Mouse (Mus musculus): Measurements from ENCODE around the gene Tnfrsf14. TPM values are rescaled to one million over a fixed set of nuclear protein-coding genes. Genes with fewer than 3 reads are reported as not detected.

The Tnfrsf14 gene
- total RNA-seq, 1 experiment from 2014 or later, result 5.9 TPM

DNA sequence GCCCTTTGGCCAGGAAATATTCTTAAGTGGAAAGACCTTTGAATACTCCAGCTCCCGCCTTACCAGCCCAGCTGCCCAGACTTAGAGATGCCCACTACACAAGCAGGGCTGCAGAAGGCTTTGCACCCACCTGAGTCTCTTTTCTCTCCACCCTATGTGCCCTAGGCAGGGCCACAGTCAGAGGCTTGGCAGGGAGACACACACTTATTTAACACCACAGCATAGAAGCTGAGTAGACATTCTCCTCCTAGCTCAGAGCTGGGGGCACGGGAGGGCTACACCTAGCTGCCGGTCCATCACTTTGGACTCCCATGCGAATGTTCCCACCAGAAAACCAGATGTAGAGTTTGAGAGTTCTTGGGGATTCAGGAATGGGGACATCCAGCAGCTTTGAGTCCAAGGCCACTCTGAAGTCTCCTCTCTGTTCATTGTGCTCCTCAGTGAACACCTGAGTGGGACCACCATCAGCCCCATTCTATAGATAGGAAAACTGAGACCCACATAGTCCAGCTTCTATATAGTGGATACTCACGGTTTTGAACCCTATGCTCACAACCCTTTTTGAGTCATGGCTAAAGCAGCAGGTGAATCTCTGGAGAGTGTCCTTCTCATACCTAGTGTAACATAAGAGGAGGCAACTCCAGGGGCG is 20.7 kb upstream of the Tnfrsf14 start:
- DNase-seq, result no peak

GRCm38 (mm10) chr4:154948066-154948939 is 19.9 kb upstream of the Tnfrsf14 start:
- DNase-seq, result no peak

DNA sequence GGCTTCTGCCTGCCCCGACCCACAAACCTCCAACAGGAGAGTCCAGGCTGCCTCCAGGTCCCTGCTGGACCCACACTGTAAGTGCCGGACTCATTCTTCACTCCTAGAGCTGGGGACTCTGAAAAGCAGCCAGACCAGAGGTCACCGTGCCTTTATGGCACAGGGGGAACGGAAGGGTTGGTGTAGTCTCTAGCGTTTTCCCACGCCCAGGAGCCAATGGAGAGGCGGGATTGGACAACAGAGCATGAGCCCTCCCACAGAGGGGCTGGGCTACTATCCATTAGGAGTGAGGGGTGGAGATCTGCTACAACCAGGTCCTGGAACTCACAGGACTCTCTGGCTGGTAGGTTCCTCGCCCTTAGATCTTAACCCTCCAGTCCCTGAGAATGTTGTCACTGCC is 18.0 kb upstream of the Tnfrsf14 start:
- DNase-seq, result peak; percentile 70

DNA sequence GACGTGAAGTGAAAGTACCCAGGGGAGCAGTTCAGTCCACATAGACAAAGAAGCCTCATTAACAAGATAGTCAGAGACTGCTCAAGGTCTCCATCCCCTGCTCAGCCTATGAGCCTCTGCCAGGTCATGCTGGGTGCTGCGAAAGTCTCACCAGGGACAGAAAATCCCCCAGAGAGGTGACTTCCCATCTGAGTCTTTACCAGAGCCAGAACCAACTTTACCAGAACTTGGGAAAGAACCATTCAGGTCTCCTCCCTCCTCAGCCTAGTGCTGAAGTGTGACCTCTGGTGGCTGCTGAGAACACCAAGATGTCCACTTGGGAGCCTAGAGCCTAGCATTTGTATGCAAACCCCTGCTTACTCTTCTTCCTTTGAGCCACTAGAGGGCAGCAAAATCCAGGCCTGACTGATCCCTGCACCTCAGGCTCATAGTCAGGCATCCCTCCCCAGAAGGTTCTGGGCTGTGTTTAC is 15.8 kb upstream of the Tnfrsf14 start:
- peak; percentile 49 for DNase-seq

DNA sequence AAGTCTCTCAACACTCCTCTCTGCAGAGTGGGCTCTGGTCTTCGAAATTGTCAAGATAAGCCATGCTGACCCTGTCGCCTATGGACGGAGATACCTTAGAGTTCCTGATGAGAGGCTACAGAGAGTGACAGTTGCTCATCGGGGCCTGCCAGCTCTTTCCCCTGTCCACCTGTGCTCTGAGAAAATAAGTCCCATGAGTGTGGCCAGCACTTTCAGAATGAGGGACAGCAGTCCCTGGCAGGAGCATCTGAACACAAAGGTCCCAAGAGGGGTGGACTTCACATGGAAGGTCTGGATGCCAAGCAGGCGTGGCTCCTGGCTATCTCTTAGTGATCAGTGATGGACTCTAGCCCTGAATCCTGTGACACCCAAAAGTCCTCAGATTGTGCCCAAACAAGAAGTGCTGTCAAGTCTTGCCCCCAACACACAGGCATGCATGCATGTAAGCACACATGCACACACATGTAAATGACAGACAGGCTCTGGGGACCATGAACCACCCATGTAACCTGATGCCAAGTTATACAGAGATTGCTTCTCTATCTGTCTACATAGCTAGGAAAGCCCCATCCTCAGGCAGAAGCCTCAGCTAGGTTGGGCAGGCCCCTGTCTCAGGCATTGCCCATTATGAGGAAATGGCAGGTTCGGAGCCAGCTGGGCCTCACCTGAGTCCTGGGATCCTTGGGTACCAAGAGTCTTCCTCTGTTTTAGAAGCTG is 15.1 kb upstream of the Tnfrsf14 start:
- DNase-seq, result no peak

- no peak for DNase-seq
Observed at GRCm38 (mm10) chr4:154942632-154943322, 14.4 kb upstream of the Tnfrsf14 start.

- no peak for DNase-seq
Observed at GRCm38 (mm10) chr4:154941831-154942230, 13.5 kb upstream of the Tnfrsf14 start.

- no peak for DNase-seq
Observed at GRCm38 (mm10) chr4:154940156-154940555, 11.8 kb upstream of the Tnfrsf14 start.

DNA sequence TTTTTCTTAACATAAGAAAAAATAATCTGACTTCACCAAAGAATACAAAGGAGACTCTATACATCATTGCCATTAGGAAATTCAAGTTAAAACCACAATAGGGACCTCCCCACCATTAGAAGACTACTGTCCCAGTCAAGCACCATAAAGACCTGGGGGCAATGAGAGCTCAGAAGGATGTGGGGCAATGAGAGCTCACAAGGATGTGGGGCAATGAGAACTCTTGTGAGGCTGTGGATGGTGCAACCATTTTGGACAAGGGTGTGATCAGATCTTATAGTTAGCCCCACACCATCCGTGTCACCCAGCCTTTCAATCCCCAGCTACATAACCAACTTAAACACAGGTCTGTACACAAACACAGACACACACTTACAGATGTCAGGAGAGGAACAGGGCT is 9.4 kb upstream of the Tnfrsf14 start:
- DNase-seq, result no peak

DNA sequence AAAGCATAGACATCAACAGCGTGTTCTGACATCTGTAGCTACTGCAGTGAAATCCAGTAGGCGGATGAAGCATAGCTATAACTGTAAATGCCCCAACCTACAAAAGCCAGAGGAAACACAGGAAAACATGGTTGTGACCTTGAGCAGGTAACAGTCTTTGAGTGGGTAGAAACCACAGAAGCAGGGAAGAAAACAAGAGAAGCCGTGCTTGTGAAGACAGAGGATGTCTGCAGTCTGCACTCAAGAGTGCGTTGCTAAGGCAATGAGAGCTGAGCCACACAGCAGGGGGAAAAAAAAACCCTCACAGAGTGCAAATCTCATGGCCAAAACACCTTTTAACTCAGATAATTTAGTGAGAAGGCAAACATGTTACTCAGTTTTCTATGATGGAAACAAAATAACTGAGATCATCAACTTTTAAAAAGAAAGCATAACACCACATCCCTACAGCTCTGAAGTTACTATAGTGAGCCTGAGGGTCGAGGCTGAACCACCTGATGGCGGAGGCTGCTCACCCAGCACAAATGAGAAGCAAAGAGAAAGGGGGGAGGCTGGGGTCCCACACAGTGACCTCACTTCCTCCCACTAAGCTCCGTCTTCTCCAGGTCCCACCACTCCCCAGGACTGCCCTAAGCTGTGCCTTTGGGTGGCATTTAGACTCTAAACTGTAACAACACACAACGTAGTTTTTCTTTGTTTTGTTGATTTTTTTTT is 8.3 kb upstream of the Tnfrsf14 start:
- DNase-seq, result no peak

- DNase-seq, result no peak
Observed at GRCm38 (mm10) chr4:154935788-154936187, 7.4 kb upstream of the Tnfrsf14 start.

GRCm38 (mm10) chr4:154934800-154935199 is 6.4 kb upstream of the Tnfrsf14 start:
- no peak for DNase-seq

GRCm38 (mm10) chr4:154933306-154933907 is 5.0 kb upstream of the Tnfrsf14 start:
- DNase-seq, result no peak

- no peak for DNase-seq
Observed at GRCm38 (mm10) chr4:154929088-154929660, 811 bp upstream of the Tnfrsf14 start.

GRCm38 (mm10) chr4:154927899-154928337 is 445 bp downstream of the Tnfrsf14 start:
- no peak for DNase-seq

- no peak for DNase-seq
Observed at GRCm38 (mm10) chr4:154926969-154927898, 1.1 kb downstream of the Tnfrsf14 start.

- no peak for DNase-seq
Observed at GRCm38 (mm10) chr4:154925413-154925812, 3.0 kb downstream of the Tnfrsf14 start.

DNA sequence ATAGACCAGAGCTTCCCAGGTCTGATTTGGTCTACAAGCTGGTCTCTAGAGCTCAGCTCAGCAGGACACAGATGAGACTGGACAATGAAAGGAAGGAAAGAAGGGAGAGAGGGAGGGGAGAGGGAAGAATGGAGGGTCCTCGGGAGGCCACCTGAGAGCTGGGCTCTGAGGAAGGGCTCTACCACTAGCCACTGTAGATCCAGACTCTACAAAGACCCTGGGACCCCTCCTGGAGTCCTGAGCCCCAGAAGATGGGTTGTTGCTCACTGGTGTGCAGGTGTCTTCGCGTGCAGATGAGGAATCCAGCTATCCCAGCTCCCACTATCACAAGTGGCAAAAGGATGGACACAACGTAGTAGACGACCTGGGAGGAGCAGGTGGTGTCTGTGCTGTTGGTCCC is 5.4 kb downstream of the Tnfrsf14 start:
- DNase-seq, result no peak

DNA sequence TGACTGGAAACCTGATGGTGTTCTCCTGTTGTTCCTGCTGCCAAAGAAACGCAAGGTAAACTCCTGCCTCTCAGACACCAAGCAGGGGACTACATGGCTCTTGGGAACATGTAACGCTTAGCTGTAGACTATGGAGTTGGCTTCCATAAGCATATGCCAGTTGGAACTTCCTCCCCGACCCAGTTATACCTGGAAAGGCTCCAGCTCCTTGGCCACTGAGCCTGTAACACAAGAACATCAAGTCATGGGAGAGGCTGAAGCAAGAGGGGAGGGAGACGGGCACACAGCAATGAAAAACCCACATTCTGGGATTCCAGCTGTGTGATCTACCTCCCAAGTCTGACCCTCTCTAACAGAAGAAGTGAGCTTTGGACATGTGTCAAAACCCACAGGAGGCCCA is 6.1 kb downstream of the Tnfrsf14 start:
- no peak for DNase-seq

GRCm38 (mm10) chr4:154916662-154917061 is 11.7 kb downstream of the Tnfrsf14 start:
- DNase-seq, result no peak

Data from adrenal gland, postnatal 25 days (tissue).